Mouse (Mus musculus) megakaryocyte, adult 5-6 weeks (primary cell): ENCODE data around the gene Nucks1. TPM values are rescaled to one million over a fixed set of nuclear protein-coding genes. Genes with fewer than 3 reads are reported as not detected.
A peak's percentile ranks its signal among the peaks of the same experiment; 100 is the strongest.
"Not testable (repeated sequence)": the region's sequence is repeated elsewhere in the genome, so short reads cannot be mapped to it uniquely, and the experiment has no call there.

Experiments used
- ATAC-seq: 2 replicates; pipeline ENCODE4 v1.8.0; 2016; ENCODE audit warnings: mild to moderate bottlenecking, inconsistent platforms; ENCODE audit not compliant: poor library complexity, severe bottlenecking
- total RNA-seq, 2 experiments: library from RNA; stranded (forward) in 1 of 2; stranded (reverse) in 1 of 2; fragments of 153-499, 151-499 nt in 1 of 2; fragments of 221-1000, 200-1000 nt in 1 of 2; gene quantifications; 2 replicates each; pipeline versions ENCODE4 v1.2.3 to v1.2.4; 2015 to 2017

Gene Nucks1
- total RNA-seq (2015) (145 TPM in 2 replicates), total RNA-seq (2017) (234 and 235 TPM in 2 replicates)

GRCm38 (mm10) chr1:131910001-131910648, at the start of gene Nucks1:
Nucks1 (plus strand) TSS chr1:131910534.
- ATAC-seq = peak; percentile 97

- ATAC-seq = no peak
These were observed 48.5 kb upstream of the Nucks1 start for GRCm38 (mm10) chr1:131861811-131862210.

GRCm38 (mm10) chr1:131865596-131865995, 44.7 kb upstream of the Nucks1 start:
- ATAC-seq = no peak

- peak; percentile 48 for ATAC-seq
These were observed 43.9 kb upstream of the Nucks1 start for GRCm38 (mm10) chr1:131866304-131866999.

- ATAC-seq = peak; percentile 94
These were observed 43.0 kb upstream of the Nucks1 start, which contains the start of gene Rab29 for GRCm38 (mm10) chr1:131867093-131867945. Rab29 (plus strand) TSS chr1:131867224.

- peak; percentile 37 for ATAC-seq
These were observed 42.4 kb upstream of the Nucks1 start for GRCm38 (mm10) chr1:131867946-131868290.

- ATAC-seq = no peak
These were observed 40.8 kb upstream of the Nucks1 start for GRCm38 (mm10) chr1:131869561-131869960.

- ATAC-seq = no peak
These were observed 37.5 kb upstream of the Nucks1 start for GRCm38 (mm10) chr1:131872856-131873255.

- ATAC-seq = no peak
These were observed 30.5 kb upstream of the Nucks1 start for GRCm38 (mm10) chr1:131879816-131880215.

- peak; percentile 66 for ATAC-seq
These were observed 27.5 kb upstream of the Nucks1 start for GRCm38 (mm10) chr1:131882787-131883186.

- ATAC-seq = no peak
These were observed 24.2 kb upstream of the Nucks1 start for GRCm38 (mm10) chr1:131886173-131886572.

GRCm38 (mm10) chr1:131886641-131887040, 23.7 kb upstream of the Nucks1 start:
- ATAC-seq = no peak

GRCm38 (mm10) chr1:131890043-131890658, 20.2 kb upstream of the Nucks1 start:
- ATAC-seq = 0 out of 2 replicates have a peak, but pooled peaks have one; percentile 18

- no peak for ATAC-seq
These were observed 18.9 kb upstream of the Nucks1 start for GRCm38 (mm10) chr1:131891436-131891835.

GRCm38 (mm10) chr1:131902679-131903078, 7.7 kb upstream of the Nucks1 start:
- ATAC-seq = no peak

- no peak for ATAC-seq
These were observed 7.1 kb upstream of the Nucks1 start for GRCm38 (mm10) chr1:131903251-131903650.

GRCm38 (mm10) chr1:131905497-131905896, 4.8 kb upstream of the Nucks1 start:
- ATAC-seq = no peak

- ATAC-seq = no peak
These were observed 1.9 kb upstream of the Nucks1 start for GRCm38 (mm10) chr1:131908456-131908855.

GRCm38 (mm10) chr1:131909236-131909635, 1.1 kb upstream of the Nucks1 start:
- ATAC-seq = not testable (repeated sequence)

- peak; percentile 71 for ATAC-seq
These were observed 582 bp downstream of the Nucks1 start for GRCm38 (mm10) chr1:131910674-131911558.
